Mouse (Mus musculus): ENCODE measurements at regions not wholly inside any gene's neighbourhood (a gene's known extent, or its start where the extent isn't known, plus 50 kb on each side); places are given as distances from the start of the nearest gene placed in this dataset.
A peak's percentile ranks its signal among the peaks of the same experiment; 100 is the strongest.

DNA sequence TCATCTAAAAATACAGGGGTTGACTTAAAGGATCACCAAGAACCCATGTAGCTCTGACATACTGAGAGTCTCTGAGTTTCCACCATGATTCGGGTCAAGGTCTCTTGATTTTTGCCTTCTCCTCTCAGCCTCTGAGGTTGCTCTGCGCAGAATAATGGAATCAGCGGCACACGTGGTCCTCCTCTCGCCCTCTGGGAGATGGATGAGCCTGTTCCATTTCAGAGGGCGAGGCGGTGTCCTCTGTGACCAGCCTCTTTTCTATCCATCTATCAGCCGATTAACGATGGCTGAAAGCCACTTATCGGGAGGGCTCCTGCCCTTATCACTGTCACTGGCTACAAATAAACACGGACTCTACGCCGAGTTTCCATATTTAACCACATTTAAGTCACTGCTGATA, 124.6 kb upstream of the Pax6 start:
- no peak for DNase-seq

DNA sequence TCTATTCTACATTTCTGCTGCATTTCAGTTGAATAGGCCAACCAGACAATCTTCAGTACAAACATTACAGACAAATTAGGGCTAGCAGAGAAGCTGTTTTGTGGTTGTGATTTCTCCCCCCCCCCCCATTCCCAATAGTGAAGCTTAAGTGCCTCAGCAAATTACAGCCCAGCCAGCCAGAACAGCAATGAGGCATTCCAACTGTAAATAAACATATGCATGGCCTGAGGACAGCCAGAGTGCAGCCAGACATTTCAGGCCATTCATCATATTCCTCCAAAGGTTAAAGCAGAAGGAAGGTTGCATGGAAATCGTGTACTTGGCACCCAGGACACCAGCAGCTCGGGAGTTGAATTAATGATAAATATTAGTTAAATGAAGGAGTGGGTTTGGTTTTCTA, 116.6 kb upstream of the Pax6 start:
- no peak for DNase-seq

DNA sequence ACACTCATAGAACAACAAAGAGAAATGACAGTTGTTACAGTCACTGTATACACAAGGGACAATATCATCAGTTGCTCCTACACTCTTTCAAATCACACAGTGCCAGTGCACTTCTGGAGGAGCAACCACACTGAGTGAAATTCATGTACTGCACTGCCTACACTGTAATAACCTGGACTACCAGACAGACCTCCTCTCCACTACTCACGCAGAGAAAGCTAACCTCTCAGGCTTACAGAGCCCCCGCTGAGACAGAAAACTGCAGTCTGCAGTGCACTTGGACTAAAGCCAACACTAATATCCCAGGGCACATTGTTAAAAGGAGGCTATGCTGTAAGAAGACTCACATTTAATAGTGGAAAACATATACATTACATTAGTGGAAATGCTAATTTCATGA, 81.9 kb upstream of the Pax6 start:
- no peak for DNase-seq

DNA sequence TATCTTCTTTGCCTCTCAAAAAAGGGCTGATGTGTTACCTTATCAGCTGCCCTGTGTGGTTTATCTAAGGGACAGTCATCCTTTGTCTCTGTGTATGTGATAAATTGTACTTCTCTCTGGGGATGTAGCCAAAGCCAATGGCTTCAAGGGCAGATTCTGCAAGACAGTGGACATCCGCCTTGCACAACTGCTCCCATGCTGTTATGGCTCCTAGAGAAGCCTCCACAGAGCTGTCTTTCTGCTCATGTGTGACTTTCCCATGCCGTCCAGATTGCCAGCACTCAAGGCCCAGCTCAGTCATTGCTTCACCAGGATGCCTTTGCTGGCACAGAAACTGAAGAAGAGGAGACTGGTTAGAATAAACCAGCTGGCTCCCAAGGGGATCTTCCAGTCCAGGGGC, 74.6 kb upstream of the Pax6 start:
- DNase-seq: no peak

DNA sequence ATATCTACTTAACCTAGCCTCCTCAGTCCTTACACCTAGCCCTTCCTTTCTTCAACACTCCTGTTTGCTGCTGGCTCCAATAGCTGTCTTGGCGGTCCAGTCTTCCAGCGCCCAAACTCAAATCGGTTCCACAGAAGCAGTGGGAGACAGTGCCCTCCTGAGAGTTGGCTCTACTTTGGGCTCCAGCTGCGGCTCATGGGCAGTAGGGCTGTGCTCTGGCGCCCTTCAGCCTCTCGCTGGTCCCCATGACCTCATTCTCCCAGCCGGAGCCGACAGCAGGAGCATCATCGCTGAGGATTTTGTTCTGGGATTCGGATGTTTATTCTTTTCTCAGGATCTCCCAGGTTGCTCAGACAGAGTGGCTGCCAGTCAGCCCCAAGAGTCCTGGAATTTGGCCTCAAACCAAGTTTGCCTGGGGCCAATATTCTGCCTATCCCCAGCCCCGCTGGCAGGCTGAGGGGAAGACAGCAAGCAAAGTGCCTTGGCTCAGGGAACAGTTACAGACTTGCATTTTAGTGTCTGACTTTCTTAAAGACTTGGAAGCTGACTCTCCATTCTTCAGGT, 64.1 kb upstream of the Pax6 start:
- no peak for DNase-seq

DNA sequence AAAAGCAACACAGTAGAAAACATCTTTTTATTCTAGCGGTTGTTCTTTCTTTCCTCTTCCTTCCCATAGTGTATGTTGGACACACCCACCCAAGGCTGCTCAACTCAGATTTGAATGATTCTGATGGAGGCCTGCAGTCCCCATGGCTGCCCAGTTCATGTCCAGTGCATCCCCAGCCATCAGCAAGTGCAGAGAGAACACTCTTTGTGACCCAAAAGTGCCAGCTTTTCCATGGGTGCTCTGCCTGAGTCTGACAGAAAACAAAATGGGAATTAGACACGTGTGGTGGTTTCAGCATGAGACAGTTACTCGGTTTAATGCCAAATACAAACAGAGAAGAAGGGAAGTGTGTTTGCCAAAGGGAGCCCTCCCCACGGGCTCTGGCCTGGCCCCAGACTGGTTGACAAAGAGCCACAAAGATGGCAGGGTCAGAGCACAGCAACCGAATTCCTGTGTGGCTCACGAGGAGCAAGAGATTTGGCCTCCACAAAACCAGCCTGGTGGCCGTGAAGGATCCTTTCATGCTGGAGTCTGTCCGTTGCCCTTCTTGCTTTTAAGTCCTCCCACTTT, 60.6 kb upstream of the Pax6 start:
- no peak for DNase-seq

DNA sequence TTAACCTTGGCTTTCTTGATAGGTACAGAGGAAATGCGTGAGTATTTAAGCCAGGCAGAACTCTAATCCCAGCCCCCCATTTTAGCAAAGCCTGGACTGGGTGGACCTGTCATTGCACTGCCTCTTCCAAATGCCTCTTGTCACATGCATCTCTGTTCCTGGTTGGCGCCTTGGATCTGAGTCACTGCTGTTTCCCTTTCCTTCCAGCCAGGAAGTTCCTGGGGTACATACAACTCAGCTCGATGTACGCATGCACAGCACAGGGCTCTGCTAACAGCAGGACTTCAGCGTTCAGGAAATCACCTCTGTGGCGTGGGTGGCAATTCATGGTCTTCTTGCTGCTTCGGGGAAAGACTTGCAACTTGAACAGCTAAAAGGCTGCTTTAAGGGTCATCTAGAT, 59.9 kb upstream of the Pax6 start:
- no peak for DNase-seq

DNA sequence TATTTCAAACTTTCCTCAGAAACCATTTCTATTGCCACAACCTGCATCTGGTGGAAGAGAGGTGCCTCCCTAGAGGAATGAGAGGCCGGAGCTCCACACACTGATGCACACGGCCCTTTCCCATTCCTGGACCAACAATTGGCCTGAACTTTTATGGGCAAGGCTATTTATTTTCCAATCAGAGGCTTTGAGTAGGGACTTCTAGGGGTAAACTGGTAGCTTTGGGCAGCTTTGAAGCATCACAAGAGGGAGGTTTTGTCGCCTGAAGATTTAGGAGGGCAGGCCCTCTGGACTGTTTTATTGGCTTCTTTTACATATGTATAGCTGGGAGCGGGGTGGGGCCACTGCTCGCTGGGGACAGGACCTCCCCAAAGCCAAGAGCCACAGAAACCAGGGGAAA, 57.7 kb upstream of the Pax6 start:
- DNase-seq: no peak

DNA sequence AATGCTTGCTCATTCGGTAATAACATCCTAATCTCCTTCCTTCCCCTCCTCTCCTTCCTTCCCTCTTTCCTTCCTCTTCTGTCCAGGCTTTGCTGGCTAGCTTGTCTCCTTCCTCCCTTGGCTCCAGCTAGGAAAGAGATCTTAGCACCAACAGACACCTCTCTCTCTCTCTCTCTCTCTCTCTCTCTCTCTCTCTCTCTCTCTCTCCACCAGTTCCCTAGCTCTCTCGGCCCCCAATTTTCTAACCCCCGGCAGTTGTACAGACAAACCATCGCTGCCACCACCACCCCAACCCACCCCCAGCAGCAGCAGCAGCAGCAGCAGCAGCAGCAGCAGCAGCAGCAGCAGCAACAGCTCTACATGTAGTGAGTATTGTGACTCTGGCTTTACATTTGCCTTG, 57.0 kb upstream of the Pax6 start:
- no peak for DNase-seq

DNA sequence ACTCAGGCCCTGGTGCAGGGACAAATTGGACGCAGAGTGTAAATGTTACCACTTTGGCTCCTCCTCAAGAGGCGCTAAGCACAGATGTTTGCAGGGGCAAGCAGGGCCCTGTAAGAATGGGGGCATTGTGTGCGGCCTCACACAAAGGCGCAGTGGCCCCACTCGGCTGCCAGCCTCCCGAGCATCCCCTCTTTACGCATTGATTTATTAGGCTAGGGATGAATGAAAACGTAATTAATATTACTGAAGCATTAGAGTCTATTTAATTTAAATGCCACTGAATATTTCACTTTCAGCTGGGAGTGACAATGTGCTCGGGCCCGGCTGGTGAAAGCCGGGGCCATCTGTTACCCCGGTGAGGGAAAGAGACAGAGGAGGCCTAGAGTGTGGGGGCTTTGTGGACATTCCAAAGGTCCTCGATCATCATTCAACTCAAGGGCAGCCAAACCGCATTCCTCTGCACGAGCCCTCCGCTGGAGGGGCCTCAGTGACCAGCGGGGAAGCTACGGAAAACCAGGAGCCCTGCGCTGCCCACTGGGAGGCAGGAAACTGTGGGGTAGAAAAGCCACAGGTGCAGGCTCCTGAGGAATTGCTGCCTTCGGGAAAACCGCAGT, 56.5 kb upstream of the Pax6 start:
- no peak for DNase-seq

DNA sequence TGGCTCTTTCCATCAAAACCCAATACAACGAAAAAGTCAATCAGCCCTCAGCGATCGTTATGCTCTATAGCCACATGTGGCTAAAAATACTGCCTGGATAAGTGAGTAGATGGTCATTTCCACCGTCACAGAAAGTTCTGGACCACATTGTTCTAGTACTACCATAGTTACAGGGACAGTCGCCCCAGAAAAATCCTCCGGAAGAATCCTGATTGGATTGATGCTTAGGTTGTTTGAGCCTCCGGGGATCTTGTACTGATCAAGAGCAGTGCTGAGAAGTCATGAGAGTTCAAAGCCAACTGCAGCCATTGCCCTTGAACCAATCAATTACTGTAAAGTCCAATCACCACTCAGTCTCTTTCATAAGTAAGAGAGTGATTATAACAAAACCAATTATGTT, 56.0 kb upstream of the Pax6 start:
- DNase-seq: no peak

DNA sequence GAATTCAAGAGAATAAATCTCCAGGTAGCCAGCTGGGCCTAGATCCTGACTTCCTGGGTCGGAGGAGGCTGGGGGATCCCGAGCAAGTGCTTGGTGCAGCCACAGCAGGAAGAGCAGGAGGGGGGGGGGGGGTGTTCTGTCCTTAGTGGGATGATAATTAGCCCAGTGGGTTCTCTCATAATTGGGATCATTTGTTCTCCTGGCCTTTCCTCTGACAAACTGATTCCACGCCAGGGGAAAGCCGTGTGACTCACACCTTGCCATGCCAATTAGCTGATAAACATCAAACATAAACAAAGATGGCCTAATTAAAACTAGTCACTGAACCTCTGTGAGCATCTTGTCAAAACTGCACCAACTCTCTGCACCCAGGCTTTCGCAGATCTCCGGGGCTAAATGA, 55.5 kb upstream of the Pax6 start:
- no peak for DNase-seq

DNA sequence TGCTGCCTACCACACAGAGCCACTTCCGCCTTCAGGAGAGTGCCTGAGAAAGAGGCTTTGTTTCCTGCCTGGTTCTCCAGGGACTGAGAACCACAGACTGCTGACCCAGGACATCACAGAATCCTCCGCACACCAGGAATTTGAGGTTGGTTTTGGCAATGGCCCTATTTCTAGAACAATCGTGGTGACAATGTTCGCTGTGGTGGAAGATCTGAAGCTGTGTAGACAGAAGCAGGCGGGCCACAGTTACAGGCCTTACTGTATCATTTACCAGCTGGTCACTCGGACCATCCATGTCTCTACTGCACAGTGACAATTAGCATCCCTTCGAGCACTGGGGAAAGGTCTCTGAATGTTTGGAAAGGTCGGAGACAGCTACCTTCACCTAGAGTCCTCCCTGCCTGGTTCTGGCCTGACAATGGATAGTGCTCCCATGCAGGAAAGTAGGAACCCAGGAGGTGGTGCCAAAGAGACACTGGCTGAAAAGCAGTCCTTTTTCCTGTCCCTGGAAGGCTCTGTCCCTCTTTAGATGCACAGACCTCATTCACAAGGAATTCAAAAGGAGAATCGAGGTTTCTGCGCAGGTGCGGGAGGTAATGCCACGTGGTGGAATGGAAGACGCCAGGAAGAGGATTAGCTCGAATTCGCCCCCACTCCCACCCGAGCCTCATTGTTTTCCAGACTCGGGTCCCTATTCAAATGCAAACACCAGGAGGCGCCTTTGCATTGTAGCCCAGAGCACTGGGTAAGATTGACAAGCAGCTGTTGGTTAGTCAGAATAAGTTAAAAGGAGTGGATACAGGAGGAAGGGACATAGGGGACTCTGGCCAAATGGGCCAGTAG, 52.6 kb upstream of the Pax6 start:
- DNase-seq: peak; percentile 43
